Mouse (Mus musculus) embryonic stem cell, embryonic (primary cell): ENCODE data around the gene Tmem185b.

Source experiments
- CTCF ChIA-PET, 4 experiments: fragments of 300-600 bp in 2 of 4; fragments of 350-600 bp in 2 of 4; sonication (Branson Sonifier 250); formaldehyde crosslinking; loops; one replicate each; lab custom pipeline; 2022; ENCODE audit warnings: inconsistent platforms in 2 of 4; lab: Charles Lee
- POLR2A ChIA-PET, 4 experiments: fragments of 300-600 bp in 2 of 4; fragments of 350-600 bp in 2 of 4; sonication (Branson Sonifier 250); formaldehyde crosslinking; loops; one replicate each; lab custom pipeline; 2022; ENCODE audit warnings: antibody characterized with exemption in 4 of 4, inconsistent platforms in 1 of 4; lab: Charles Lee

Gene Tmem185b

DNA sequence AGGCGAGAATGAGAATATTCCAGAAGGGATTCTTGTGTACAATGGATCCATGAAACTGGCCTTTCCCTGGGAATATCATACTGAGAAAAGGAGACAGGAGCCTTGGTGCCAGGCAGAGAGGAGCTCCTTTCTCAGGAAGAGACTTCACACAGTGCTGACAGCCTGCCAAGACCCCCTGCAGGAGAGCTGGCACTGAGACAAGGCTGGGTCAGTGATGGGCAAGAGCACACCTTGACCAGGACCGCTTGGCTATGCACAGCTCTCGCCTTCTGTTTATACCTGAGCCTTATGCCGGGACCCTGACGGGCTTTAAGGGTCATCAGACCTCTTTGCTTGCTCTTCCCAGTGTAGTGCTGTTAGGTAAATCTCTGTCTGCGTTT is 30.6 kb upstream of the Tmem185b start:
- POLR2A ChIA-PET: interaction anchor here in 3 of 4 experiments (1.0 to 14.2 kb wide), 8 partner anchors 8 to 34 kb away, joined by 3 to 183 read pairs (median 16); partner anchors contain the start of genes Ralb (in 2 of the 3) and Tmem185b (in 2 of the 3)
- CTCF ChIA-PET: interaction anchor here (0.6 to 6.2 kb wide), 6 partner anchors 8 to 548 kb away, joined by 3 to 34 read pairs (median 4); partner anchors contain the start of gene Ralb (in 1 of the 4)

DNA sequence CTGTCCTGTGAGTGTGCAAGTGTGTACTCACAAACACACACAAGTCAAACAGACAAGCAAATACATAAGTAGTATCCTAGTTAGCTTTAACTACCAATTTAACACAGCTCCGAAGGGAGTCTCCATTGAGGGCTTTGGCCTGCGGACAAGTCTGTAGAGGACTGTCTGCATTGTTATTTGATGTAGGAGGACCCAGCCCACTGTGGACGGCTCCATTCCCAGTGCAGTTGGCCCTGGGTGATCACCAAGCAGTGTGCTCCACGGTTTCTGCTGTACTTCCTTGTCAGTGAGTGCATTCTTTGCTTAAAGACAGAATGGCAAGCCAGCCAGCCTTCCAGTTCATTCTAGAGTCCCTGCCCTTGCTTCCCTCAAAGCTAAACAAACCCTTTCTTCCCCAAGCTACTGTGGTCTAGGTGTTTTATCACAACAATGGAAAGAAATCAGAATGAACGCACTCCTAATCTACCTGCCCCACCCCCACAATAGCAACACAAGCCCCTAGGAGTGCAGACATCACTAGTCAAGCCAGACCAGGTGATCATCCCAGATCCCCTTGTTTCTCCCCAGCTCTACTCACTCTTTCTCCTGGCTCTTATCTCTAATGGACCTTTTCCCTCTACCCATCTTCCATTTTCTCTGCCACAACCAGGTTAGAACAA is 28.5 kb upstream of the Tmem185b start:
- CTCF ChIA-PET: interaction anchor here (0.5 to 6.2 kb wide), 18 partner anchors 10 to 415 kb away, joined by 3 to 34 read pairs (median 3); partner anchors contain the start of gene Tmem185b (in 1 of the 4)
- POLR2A ChIA-PET: interaction anchor here (0.5 to 14.2 kb wide), 39 partner anchors 8 to 1038 kb away, joined by 3 to 183 read pairs (median 4); partner anchors contain the start of genes Tmem185b (in 3 of the 4), Epb41l5 (in 1 of the 4), Gli2 (in 1 of the 4) and Tmem177 (in 1 of the 4)

DNA sequence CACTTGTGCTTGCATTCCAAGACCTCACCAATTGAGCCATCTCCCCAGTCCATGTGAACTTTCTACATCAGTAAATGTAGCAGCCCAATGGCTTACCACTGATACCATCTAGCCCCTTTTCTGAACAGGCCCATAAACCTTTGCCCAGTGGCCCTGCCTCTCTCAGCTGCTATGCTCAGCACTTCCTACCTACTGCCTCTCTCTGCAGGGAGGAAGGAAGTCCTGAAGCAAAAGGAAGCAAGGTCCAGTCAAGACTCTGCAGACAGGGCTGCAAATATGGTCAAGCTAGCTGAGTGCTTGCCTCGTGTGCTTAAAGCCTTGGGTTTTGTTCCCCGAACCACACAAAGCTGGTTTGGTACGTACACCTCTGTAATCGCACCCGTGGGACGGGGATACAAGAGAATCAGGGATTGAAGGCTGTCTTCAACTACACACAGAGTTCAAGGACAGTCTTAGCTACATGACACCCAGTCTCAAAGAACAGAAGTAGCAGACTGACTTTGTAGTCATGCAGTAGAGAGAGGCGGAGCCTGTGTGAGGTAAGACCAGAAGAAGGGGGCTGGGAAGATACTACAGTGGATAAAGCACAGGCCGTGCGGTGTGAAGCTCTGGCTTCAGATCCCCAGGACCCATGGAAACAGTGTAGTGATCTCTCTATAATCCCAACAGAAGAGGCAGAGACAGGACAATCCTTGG is 27.3 kb upstream of the Tmem185b start:
- POLR2A ChIA-PET: interaction anchor here in 3 of 4 experiments (0.6 to 14.2 kb wide), 15 partner anchors 9 to 445 kb away, joined by 3 to 183 read pairs (median 5); partner anchors contain the start of genes Tmem185b (in 3 of the 3) and Gli2 (in 1 of the 3)
- CTCF ChIA-PET: interaction anchor here in 3 of 4 experiments (0.5 to 1.7 kb wide), 6 partner anchors 11 to 413 kb away, joined by 3 to 7 read pairs (median 4); no protein-coding TSS in a partner anchor

DNA sequence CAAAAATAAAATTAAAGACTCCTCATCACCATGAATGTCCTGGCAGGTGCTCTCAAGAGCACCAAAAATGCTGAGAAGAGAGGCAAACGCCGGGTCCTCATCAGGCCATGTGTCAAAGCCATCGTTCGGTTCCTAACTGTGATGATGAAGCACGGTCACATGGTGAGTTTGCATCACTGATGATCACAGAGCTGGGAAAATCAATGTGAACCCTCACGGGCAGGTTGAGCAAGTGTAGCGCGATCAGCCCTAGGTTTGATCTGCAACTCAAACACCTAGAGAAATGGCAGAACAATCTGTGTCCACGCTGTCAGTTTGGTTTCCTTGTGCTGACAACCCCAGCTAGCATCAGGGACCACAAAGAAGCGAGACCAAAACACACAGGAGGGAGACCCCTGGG is 26.5 kb upstream of the Tmem185b start:
- ChIA-PET CTCF (interaction anchor here in 2 of 4 experiments (0.5 to 1.3 kb wide), 4 partner anchors 11 to 414 kb away, joined by 3 to 6 read pairs (median 4); no protein-coding TSS in a partner anchor), POLR2A (interaction anchor here in 2 of 4 experiments (1.0 to 14.2 kb wide), 8 partner anchors 10 to 435 kb away, joined by 3 to 183 read pairs (median 6); partner anchors contain the start of gene Tmem185b (in 2 of the 2))

DNA sequence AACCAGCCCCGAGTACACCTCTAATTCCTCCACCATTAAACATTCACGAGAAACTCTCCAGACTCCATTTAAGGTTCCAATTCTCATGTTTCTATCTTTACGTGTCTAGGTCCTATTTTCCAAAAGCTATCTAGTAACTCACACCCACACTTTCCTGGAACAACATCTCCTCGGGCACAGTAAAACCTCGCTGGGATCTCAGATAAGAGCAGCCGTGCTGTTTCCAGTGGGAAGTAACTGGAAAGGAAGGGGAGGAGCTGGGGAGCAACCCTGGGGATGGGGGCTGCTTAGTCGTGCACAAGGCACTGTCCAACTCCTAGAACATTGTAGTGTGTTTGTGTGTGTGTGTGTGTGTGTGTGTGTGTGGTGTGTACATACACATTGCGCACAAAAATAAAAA is 24.1 kb upstream of the Tmem185b start:
- ChIA-PET CTCF (interaction anchor here in 1 of 4 experiments (1.8 kb wide), 1 partner anchor 18 kb away, joined by 5 read pairs; no protein-coding TSS in a partner anchor), POLR2A (interaction anchor here in 3 of 4 experiments (0.7 to 14.2 kb wide), 6 partner anchors 8 to 584 kb away, joined by 4 to 183 read pairs (median 4); partner anchors contain the start of gene Tmem185b (in 1 of the 3))

DNA sequence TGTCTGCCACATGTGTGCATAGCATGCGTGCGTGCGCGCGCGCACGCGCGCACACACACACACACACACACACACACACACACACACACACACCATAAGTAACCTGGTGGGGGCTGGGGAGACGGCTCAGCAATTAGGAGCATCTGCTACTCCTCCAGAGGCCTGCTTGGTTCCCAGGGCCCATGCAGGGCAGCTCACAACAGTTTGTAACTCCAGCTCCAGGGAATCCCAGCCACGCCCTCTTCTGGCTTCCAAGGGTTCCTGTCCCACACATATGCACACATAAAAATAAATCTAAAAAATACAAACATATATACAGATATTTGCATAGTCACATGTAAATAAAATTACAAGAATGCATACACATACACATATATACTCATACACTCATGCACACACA is 23.2 kb upstream of the Tmem185b start:
- POLR2A ChIA-PET: interaction anchor here in 2 of 4 experiments (0.5 to 14.2 kb wide), 5 partner anchors 9 to 37 kb away, joined by 3 to 183 read pairs (median 4); partner anchors contain the start of gene Tmem185b (in 1 of the 2)
- CTCF ChIA-PET: interaction anchor here (0.6 to 1.8 kb wide), 6 partner anchors 8 to 46 kb away, joined by 3 to 5 read pairs (median 4); no protein-coding TSS in a partner anchor

DNA sequence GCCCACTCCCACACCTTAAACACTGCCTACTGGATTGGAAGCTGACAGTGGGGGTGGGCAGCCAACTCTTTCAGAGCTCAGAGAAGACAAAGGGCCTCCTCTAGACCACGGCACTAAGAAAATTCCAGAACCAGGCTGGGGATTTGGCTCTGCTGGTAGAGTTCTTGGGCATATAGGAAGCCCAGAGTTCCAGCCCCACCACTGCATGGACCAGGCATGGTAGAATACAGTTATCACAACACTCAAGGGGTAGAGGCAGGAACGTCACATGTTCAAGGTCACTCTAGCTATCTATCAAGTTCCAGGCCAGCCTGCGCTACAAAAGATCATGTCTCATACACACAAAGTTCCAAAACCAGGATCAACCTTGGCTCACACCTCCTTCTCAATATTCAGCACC is 22.8 kb upstream of the Tmem185b start:
- POLR2A ChIA-PET: interaction anchor here in 2 of 4 experiments (0.5 to 14.2 kb wide), 5 partner anchors 9 to 36 kb away, joined by 3 to 183 read pairs (median 8); partner anchors contain the start of gene Tmem185b (in 1 of the 2)
- CTCF ChIA-PET: interaction anchor here (0.6 to 2.0 kb wide), 7 partner anchors 8 to 46 kb away, joined by 3 to 8 read pairs (median 4); no protein-coding TSS in a partner anchor

DNA sequence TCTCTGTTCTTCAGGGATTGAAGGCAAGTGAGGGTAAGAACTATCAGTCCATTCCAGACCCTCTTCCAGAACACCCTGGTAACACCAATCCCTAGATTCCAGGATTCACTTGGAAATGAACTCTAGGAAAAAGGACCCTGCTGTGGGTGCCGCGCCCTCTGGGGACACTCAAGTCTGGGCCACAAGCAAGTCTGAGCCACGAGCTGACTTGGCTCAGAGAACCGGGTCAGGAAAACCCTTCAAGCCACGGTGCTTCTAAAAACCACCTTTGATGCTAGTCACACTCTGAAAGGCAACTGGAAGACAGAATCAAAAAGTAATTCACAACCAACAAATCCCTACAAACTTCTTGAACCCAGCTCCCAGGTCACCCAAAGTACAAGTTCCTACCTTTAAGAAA is 22.2 kb upstream of the Tmem185b start:
- ChIA-PET CTCF (interaction anchor here in 3 of 4 experiments (1.0 to 2.0 kb wide), 6 partner anchors 10 to 429 kb away, joined by 3 to 13 read pairs (median 6); no protein-coding TSS in a partner anchor), POLR2A (interaction anchor here in 3 of 4 experiments (1.2 to 14.2 kb wide), 10 partner anchors 10 to 876 kb away, joined by 3 to 183 read pairs (median 8); partner anchors contain the start of genes Tfcp2l1 (in 1 of the 3) and Tmem185b (in 1 of the 3))

DNA sequence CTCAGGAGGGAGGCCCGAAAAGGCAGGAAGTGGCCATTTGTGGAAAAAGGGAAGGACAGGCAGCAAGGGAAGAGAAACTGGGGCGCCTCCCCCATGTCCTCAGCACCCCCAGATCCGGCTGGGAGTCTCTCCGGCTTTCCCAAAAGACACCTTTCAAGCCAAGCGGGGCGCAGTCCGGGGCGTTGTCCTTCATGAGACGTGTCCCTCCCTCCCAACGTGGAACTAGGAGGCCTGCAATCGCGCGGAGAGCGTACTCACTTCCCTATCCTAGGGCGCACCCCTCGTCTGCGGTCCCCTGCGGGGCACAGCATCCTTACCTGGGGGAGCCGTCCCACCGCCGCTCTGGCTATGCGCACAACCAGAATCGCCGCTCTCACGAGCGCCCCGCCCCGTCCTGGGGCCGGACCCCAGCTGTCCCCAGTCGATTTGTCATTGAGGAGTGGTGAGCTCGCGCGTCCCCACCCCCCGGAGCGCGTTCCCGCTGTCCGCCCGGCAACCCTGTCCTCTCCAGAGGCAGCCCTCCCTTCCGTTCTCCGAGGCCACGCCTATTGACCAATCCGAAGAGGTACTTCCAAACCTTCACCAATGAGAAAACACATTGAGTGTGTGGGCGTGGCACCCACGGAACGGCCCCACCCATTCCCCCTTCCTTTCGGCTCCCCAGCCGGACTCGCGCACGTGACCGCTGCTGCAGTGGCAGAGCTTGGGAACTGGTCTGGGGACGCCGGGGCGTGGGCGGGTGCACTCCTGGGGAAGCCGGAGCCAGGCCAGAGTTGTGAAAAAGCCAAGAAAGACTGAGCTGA is 21.5 kb upstream of the Tmem185b start, which contains the start of gene Ralb:
Ralb (minus strand) TSS at position 535 of the 803 bp plus-strand sequence.
- CTCF ChIA-PET: interaction anchor here (0.5 to 2.0 kb wide), 13 partner anchors 9 to 494 kb away, joined by 3 to 13 read pairs (median 4); partner anchors contain the start of gene Tmem185b (in 1 of the 4)

DNA sequence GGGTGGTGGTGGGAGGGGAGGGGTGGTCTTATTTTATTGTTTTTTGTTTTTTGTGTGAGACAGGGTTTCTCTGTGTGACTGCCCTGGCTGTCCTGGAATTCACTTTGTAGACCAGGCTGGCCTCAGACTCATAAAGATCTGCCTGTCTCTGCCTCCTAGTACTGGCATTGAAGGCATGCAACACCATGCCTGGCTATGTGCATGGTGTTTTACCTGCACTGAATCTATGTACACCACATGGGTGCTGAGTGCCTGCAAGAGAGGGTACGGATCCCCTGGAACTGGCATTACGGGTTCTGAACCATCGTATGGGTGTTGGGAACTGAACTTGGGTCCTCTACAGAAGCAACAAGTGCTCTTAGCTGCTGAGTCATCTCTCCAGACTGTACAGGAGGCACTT is 20.0 kb upstream of the Tmem185b start:
- ChIA-PET CTCF (interaction anchor here in 1 of 4 experiments (0.9 kb wide), 1 partner anchor 12 kb away, joined by 3 read pairs; no protein-coding TSS in a partner anchor), POLR2A (no interaction called here)

More for the DNA sequence above, 21.5 kb upstream of the Tmem185b start, which contains the start of gene Ralb:
- POLR2A ChIA-PET: interaction anchor here in 3 of 4 experiments (0.6 to 14.2 kb wide), 27 partner anchors 8 to 1045 kb away, joined by 3 to 183 read pairs (median 4); partner anchors contain the start of genes Tmem185b (in 2 of the 3) and Tfcp2l1 (in 1 of the 3)

DNA sequence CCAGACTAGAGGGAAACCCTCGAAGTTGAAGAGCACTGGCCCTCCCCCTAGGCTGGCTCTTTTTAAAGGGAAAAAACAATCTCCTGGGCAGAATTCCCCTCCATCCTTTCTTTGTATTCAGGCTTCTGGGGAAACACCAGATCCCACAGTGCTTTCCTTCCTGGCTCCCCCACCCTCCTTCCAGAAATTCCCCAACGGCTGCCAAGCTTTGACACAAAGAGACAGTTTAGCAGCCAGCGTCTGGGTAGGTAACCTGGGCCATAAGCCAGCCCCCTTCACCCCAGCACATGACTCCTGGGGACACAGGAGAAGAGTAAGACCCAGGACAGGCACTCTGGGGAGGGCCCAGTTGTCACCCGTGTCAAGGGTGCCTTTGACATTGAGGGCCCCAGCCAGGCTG is 17.4 kb upstream of the Tmem185b start:
- CTCF ChIA-PET: interaction anchor here in 1 of 4 experiments (0.7 kb wide), 1 partner anchor 167 kb away, joined by 3 read pairs; no protein-coding TSS in a partner anchor

DNA sequence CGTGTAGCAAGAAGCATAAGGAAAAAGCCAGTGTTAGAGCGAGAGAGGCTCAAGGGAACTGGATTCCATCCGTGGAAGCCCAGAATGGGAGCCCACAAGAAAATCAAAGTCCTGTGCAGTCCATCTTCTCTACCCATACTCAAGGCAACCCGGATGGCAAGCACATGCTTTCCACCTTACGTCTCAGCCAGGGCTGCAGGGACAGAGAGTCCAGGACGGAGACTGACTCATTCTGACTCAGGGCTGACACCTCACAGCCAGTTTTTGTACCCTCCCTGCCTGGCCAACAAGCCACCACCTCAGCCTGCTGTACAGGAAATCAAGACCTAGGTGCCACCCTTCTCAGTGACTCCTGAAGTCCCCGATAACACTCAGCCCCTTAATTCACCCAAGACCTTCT is 16.5 kb upstream of the Tmem185b start:
- POLR2A ChIA-PET: interaction anchor here in 1 of 4 experiments (1.3 kb wide), 1 partner anchor 17 kb away, joined by 3 read pairs; the partner anchor contains the start of gene Tmem185b
- CTCF ChIA-PET: interaction anchor here in 1 of 4 experiments (0.7 kb wide), 1 partner anchor 54 kb away, joined by 3 read pairs; no protein-coding TSS in a partner anchor

More for the DNA sequence above, 17.4 kb upstream of the Tmem185b start:
- POLR2A ChIA-PET: interaction anchor here in 2 of 4 experiments (0.8 to 1.3 kb wide), 2 partner anchors 17 kb away, joined by 3 to 4 read pairs; partner anchors contain the start of gene Tmem185b (in 2 of the 2)

DNA sequence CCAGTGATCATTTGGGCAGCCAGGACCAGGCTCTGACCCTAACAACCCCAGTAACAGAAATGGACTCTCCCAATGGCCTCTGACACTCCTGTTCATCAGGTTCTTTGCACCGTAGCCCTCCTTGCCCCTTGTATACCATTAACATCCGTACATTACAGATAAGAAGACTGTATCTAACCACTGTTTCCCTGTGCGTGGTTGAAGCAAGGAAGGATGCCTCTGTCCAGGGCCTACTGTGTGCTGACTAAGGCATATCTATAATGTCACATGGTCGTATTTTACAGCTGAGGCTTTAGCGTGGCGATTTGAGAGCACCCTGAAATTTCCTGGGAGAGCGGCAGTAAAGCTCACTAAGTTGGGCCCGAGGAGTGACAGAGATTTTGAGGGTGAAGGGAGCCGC is 15.6 kb upstream of the Tmem185b start:
- CTCF ChIA-PET: interaction anchor here in 2 of 4 experiments (0.6 to 0.7 kb wide), 2 partner anchors 26 to 543 kb away, joined by 3 read pairs; no protein-coding TSS in a partner anchor

DNA sequence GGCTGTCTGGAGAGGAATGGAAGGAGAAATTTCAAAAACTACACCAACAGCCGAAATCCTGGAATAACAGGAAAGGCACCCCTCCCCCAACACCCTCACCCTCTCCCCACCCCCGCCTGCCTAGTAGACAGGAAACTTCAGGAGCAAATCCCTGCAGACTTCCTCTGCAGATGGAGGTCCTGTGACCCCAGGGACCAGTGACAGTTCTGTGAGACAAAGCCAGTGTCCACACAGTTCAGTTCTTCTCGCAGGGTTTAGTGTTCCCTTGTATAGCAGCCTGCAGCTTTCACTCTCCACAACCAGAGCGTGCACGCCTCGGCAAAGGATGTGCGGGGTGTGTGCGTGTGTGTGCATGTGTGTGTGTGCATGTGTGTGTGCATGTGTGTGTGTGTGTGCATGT is 15.1 kb upstream of the Tmem185b start:
- POLR2A ChIA-PET: interaction anchor here in 1 of 4 experiments (0.6 to 1.7 kb wide), 2 partner anchors 12 to 15 kb away, joined by 3 to 6 read pairs; partner anchors contain the start of gene Tmem185b

More for the DNA sequence above, 15.6 kb upstream of the Tmem185b start:
- POLR2A ChIA-PET: interaction anchor here in 1 of 4 experiments (0.6 to 1.7 kb wide), 2 partner anchors 11 to 15 kb away, joined by 3 to 6 read pairs; partner anchors contain the start of gene Tmem185b

DNA sequence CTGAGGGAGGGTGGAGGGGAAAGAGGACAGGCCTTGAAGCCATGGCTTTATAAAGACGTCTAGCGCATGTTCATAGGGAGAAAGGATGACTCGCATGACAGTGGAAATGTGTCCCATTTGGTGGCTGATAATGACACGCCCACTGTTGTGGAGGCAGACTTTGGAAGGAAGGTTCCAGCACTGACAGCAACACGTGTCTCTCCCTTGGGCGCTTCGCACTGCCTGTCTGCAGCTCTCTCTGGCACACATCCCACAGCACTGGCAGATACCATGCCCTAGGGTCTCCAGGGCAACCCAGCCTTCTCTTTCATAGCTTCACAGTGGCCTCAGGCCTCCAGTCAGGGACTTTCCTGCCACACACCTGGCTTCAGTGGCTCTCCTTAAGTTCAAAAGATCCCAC is 7.9 kb upstream of the Tmem185b start:
- CTCF ChIA-PET: no interaction called here
- POLR2A ChIA-PET: interaction anchor here in 2 of 4 experiments (0.7 to 9.8 kb wide), 5 partner anchors 11 to 63 kb away, joined by 3 to 183 read pairs (median 5); partner anchors contain the start of gene Ralb (in 1 of the 2)

More for the DNA sequence above, 15.1 kb upstream of the Tmem185b start:
- CTCF ChIA-PET: interaction anchor here in 1 of 4 experiments (0.7 kb wide), 1 partner anchor 543 kb away, joined by 3 read pairs; no protein-coding TSS in a partner anchor
